Mouse (Mus musculus) myocyte (in vitro differentiated cells): Measurements from ENCODE around the gene Atpaf1.

Experiments used
- CEBPB ChIP-seq: IDR thresholded peaks from 2 replicates; pipeline ENCODE4 v1.6.1; 2011; ENCODE audit warnings: mild to moderate bottlenecking, moderate library complexity; ENCODE audit not compliant: poor library complexity, insufficient read depth, severe bottlenecking
- E2F4 ChIP-seq: IDR thresholded peaks from one replicate; pipeline ENCODE4 v1.6.1; 2011; ENCODE audit warnings: mild to moderate bottlenecking, control low read depth, moderate library complexity; ENCODE audit not compliant: insufficient read depth
- MAX ChIP-seq: IDR thresholded peaks from one replicate; pipeline ENCODE4 v1.6.1; 2011; ENCODE audit warnings: low read depth, mild to moderate bottlenecking, control low read depth
- MYOG ChIP-seq, 3 experiments: IDR thresholded peaks; one replicate each; pipeline ENCODE4 v1.6.1; 2011; ENCODE audit warnings: control low read depth in 2 of 3, low read depth in 2 of 3, mild to moderate bottlenecking in 2 of 3; ENCODE audit not compliant: insufficient read length in 2 of 3, control insufficient read depth in 1 of 3, insufficient read depth in 1 of 3
- POLR2A ChIP-seq: IDR thresholded peaks from one replicate; pipeline ENCODE4 v1.6.1; 2011; ENCODE audit warnings: low read depth, mild to moderate bottlenecking, control low read depth, moderate library complexity; ENCODE audit not compliant: insufficient read length
- TCF12 ChIP-seq: IDR thresholded peaks from one replicate; pipeline ENCODE4 v1.6.1; 2011; ENCODE audit warnings: mild to moderate bottlenecking, control low read depth; ENCODE audit not compliant: poor library complexity, insufficient read depth, severe bottlenecking
- TCF3 ChIP-seq: IDR thresholded peaks from one replicate; pipeline ENCODE4 v1.6.1; 2011; ENCODE audit warnings: low read depth, control low read depth; ENCODE audit not compliant: insufficient read length
- USF1 ChIP-seq: IDR thresholded peaks from one replicate; pipeline ENCODE4 v1.6.1; 2011; ENCODE audit warnings: low read depth, mild to moderate bottlenecking, control low read depth, moderate library complexity

GRCm38 (mm10) chr4:115764581-115764980 is 20.0 kb upstream of the Atpaf1 start:
- TF ChIP-seq MAX (no peak), POLR2A (no peak), E2F4 (no peak), USF1 (no peak), CEBPB (no peak), TCF3 (no peak), TCF12 (no peak), MYOG (IDR thresholded peaks at IDR 0.05; ENCODE audit: control insufficient read depth in 1 of 3, insufficient read depth in 1 of 3, insufficient read length in 2 of 3, low read depth in 2 of 3) (no peak)
